Mouse (Mus musculus) mouse embryonic stem cell (cell line): ENCODE measurements at regions not wholly inside any gene's neighbourhood (a gene's known extent, or its start where the extent isn't known, plus 50 kb on each side); places are given as distances from the start of the nearest gene placed in this dataset.
"Not testable (repeated sequence)": the region's sequence is repeated elsewhere in the genome, so short reads cannot be mapped to it uniquely, and the experiment has no call there.

Experiments used
- in situ Hi-C, 2 experiments: fragments of 300-500 bp; cut with MboI; formaldehyde crosslinking; loops; 1 replicate in 1 of 2; 3 replicates in 1 of 2; pipeline ENCODE4 v1.14.3; 2019 to 2020; ENCODE audit warnings: low sequenced_read_pairs in 2 of 2, low pct_unique_long_range_greater_than_20kb in 1 of 2, mixed read lengths in 1 of 2; ENCODE audit not compliant: unreplicated experiment in 1 of 2

- in situ Hi-C loops = no loop called here
These were observed 567.3 kb downstream of the Cntn3 start for GRCm38 (mm10) chr6:102005627-102006026.

- in situ Hi-C loops = no loop called here
These were observed 574.7 kb downstream of the Cntn3 start for GRCm38 (mm10) chr6:101998181-101998580.

GRCm38 (mm10) chr6:101997629-101998028 is 575.3 kb downstream of the Cntn3 start:
- in situ Hi-C loops = no loop called here

- in situ Hi-C loops = no loop called here
These were observed 580.1 kb downstream of the Cntn3 start for GRCm38 (mm10) chr6:101992815-101993214.

GRCm38 (mm10) chr6:101981656-101982055 is 591.2 kb downstream of the Cntn3 start:
- in situ Hi-C loops = no loop called here

GRCm38 (mm10) chr6:101979213-101979612 is 593.7 kb downstream of the Cntn3 start:
- in situ Hi-C loops = no loop called here

GRCm38 (mm10) chr6:101964941-101965340 is 587.2 kb upstream of the Pdzrn3 start:
- in situ Hi-C loops = no loop called here

- in situ Hi-C loops = not testable (repeated sequence)
These were observed 583.8 kb upstream of the Pdzrn3 start for GRCm38 (mm10) chr6:101961476-101961875.

- in situ Hi-C loops = no loop called here
These were observed 572.0 kb upstream of the Pdzrn3 start for GRCm38 (mm10) chr6:101949681-101950080.

GRCm38 (mm10) chr6:101948950-101949349 is 571.3 kb upstream of the Pdzrn3 start:
- in situ Hi-C loops = no loop called here

- in situ Hi-C loops = no loop called here
These were observed 562.7 kb upstream of the Pdzrn3 start for GRCm38 (mm10) chr6:101940266-101940866.

GRCm38 (mm10) chr6:101938393-101938985 is 560.8 kb upstream of the Pdzrn3 start:
- in situ Hi-C loops = no loop called here

- in situ Hi-C loops = no loop called here
These were observed 560.0 kb upstream of the Pdzrn3 start for GRCm38 (mm10) chr6:101937467-101938392.

GRCm38 (mm10) chr6:101931768-101932167 is 554.1 kb upstream of the Pdzrn3 start:
- in situ Hi-C loops = no loop called here

GRCm38 (mm10) chr6:101921686-101922085 is 544.0 kb upstream of the Pdzrn3 start:
- in situ Hi-C loops = no loop called here

- in situ Hi-C loops = no loop called here
These were observed 543.5 kb upstream of the Pdzrn3 start for GRCm38 (mm10) chr6:101921186-101921585.

GRCm38 (mm10) chr6:101918914-101919313 is 541.2 kb upstream of the Pdzrn3 start:
- in situ Hi-C loops = no loop called here

- in situ Hi-C loops = no loop called here
These were observed 527.3 kb upstream of the Pdzrn3 start for GRCm38 (mm10) chr6:101905029-101905342.

- in situ Hi-C loops = no loop called here
These were observed 526.7 kb upstream of the Pdzrn3 start for GRCm38 (mm10) chr6:101904234-101905028.
